Mouse (Mus musculus) liver, embryonic 13.5 days (tissue): ENCODE data around the gene Arhgap28. TPM values are rescaled to one million over a fixed set of nuclear protein-coding genes. Genes with fewer than 3 reads are reported as not detected.

ENCODE experiments used
- ATAC-seq: fragments of 200-750 bp; cut with Nextera tagmentation; 2 replicates; pipeline ENCODE4 v1.8.0; 2017; ENCODE audit warnings: low read depth, mild to moderate bottlenecking, moderate number of reproducible peaks, moderate library complexity
- DNase-seq: peaks from one replicate; pipeline ENCODE4 v3.0.0; 2022
- H3K27ac ChIP-seq: fragments of 300-500 bp; sonication (generic); 2 replicates; pipeline ENCODE4 v1.5.1; 2015; ENCODE audit warnings: moderate library complexity, mild to moderate bottlenecking, inconsistent platforms
- H3K27me3 ChIP-seq: fragments of 300-500 bp; sonication (generic); 2 replicates; pipeline ENCODE4 v1.6.1; 2015; ENCODE audit warnings: mild to moderate bottlenecking, inconsistent platforms
- H3K36me3 ChIP-seq: fragments of 300-500 bp; sonication (generic); 2 replicates; pipeline ENCODE4 v1.6.1; 2015; ENCODE audit warnings: mild to moderate bottlenecking, inconsistent platforms
- H3K4me1 ChIP-seq: fragments of 300-500 bp; sonication (generic); replicated peaks from 2 replicates; pipeline ENCODE4 v1.6.1; 2015; ENCODE audit warnings: inconsistent platforms
- H3K4me2 ChIP-seq: fragments of 300-500 bp; sonication (generic); 2 replicates; pipeline ENCODE4 v1.6.1; 2015; ENCODE audit warnings: inconsistent platforms, mild to moderate bottlenecking, moderate library complexity
- H3K4me3 ChIP-seq: fragments of 300-500 bp; sonication (generic); replicated peaks from 2 replicates; pipeline ENCODE4 v1.5.1; 2015; ENCODE audit warnings: mild to moderate bottlenecking, inconsistent platforms
- H3K9ac ChIP-seq: fragments of 300-500 bp; sonication (generic); 2 replicates; pipeline ENCODE4 v1.6.1; 2015; ENCODE audit warnings: mild to moderate bottlenecking, inconsistent platforms
- H3K9me3 ChIP-seq: fragments of 300-500 bp; sonication (generic); replicated peaks from 2 replicates; pipeline ENCODE4 v1.6.1; 2016; ENCODE audit warnings: inconsistent platforms
- WGBS: fragments of 180-500 bp; shearing (Covaris S2); methylation state at CpG from one replicate; pipeline ENCODE4 v1.1.7; 2015; ENCODE audit not compliant: insufficient replicate concordance; 5-methylcytosine and 5-hydroxymethylcytosine counted together
- polyA plus RNA-seq: library from polyadenylated mRNA; unstranded; fragments of >200 nt; fragmentation: Nextera tagmentation; extraction: Ambion mirVana; gene quantifications from 2 replicates; pipeline ENCODE4 v1.2.1, GENCODE M21; 2015

Arhgap28 gene
- polyA plus RNA-seq, 1 experiment from 2014 or later: 1.8 TPM

DNA sequence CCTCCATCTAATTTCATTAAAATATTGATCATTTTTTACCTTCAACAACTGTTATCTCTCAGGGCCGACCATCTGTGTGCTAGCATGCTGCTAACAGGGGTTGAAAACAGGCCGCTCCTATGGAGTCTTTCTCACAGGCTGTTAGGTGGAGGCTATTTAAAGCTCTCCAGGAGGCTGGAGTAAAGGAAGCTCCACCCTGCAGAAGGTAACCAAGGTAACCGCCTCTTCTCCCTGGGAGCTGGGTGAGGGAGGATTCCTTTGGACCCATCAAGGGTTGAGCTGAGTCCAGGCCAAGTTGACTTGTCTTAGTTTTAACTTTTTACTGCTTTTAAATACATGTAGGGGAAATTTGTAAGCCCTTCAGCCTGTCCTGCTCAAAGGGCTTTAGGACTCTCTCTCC is 97.7 kb downstream of the Arhgap28 start:
- 60% methylated on average over 3 of the region's 3 CpGs for WGBS
- DNase-seq: no peak

DNA sequence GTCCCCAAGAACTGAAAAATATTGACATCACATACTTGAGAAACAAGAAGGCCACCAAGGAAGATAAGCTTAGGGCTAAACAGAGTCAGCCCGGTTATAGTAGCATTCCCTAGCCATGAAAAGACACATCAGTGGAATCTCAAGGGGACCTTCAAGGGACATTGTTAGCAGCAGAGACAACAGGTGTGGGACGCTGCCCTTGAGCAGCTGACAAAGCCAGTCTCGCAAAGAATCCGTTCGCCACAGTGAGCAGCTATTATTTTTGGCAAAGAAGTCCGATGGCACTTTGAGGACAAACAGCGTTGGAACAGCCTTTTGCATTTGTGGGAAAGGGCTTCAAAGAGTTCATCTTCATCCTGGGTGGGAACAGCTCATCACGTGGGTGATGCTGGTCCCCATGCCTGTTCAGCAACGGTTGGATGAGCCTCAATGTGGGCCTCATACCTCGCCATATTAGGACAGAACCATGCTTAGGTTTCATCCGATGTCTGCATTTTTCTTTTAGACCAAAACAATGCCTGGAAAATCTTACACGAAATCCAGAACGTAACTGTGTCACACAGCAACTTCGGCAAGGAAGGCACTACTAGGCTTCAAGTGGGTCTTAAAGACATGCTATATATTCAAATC is 99.5 kb downstream of the Arhgap28 start:
- H3K36me3 ChIP-seq: no peaks in the 10 kb centered on the region
- H3K9me3 ChIP-seq: no peaks in the 10 kb centered on the region
- no peaks in the 10 kb centered on the region for H3K27me3 ChIP-seq
- H3K4me3 ChIP-seq: no peak overlapping the region
- DNase-seq: no peak
- no peak overlapping the region for H3K9ac ChIP-seq
- no peak for ATAC-seq
- WGBS: 74% methylated on average over 14 of the region's 14 CpGs
- H3K27ac ChIP-seq: no peak overlapping the region
- H3K4me1 ChIP-seq: no peaks in the 10 kb centered on the region
- H3K4me2 ChIP-seq: no peak overlapping the region

More for the DNA sequence above, 97.7 kb downstream of the Arhgap28 start:
- no peak overlapping the region for H3K27ac ChIP-seq
- no peaks in the 10 kb centered on the region for H3K4me1 ChIP-seq
- no peaks in the 10 kb centered on the region for H3K27me3 ChIP-seq
- ATAC-seq: no peak
- no peaks in the 10 kb centered on the region for H3K9me3 ChIP-seq
- H3K9ac ChIP-seq: no peak overlapping the region
- no peaks in the 10 kb centered on the region for H3K36me3 ChIP-seq
- no peak overlapping the region for H3K4me3 ChIP-seq
- no peak overlapping the region for H3K4me2 ChIP-seq

DNA sequence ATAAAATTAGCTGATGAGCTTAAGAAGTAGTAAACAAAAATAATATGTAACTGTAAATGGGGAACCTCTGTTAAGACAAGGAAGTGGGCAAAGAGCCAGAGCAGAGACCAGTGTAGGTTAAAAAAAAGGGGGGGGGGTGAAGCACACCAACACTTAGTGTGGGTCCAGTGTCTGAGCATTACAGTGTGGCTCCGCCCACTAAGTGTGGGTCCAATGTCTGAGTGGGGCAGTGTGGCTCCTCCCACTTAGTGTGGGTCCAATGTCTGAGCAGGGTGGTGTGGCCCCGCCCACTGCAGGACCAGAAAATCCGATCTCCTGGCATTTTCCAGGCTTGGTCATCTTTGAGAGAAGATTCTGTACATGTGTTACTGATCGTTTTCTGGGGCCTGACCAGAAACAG is 101.1 kb downstream of the Arhgap28 start:
- H3K4me1 ChIP-seq: no peaks in the 10 kb centered on the region
- no peaks in the 10 kb centered on the region for H3K36me3 ChIP-seq
- H3K27ac ChIP-seq: no peak overlapping the region
- no peak overlapping the region for H3K4me2 ChIP-seq
- 70% methylated on average over 4 of the region's 4 CpGs for WGBS
- H3K9me3 ChIP-seq: no peaks in the 10 kb centered on the region
- no peak overlapping the region for H3K4me3 ChIP-seq
- H3K9ac ChIP-seq: no peak overlapping the region
- DNase-seq (no peak), ATAC-seq (no peak)
- no peaks in the 10 kb centered on the region for H3K27me3 ChIP-seq

DNA sequence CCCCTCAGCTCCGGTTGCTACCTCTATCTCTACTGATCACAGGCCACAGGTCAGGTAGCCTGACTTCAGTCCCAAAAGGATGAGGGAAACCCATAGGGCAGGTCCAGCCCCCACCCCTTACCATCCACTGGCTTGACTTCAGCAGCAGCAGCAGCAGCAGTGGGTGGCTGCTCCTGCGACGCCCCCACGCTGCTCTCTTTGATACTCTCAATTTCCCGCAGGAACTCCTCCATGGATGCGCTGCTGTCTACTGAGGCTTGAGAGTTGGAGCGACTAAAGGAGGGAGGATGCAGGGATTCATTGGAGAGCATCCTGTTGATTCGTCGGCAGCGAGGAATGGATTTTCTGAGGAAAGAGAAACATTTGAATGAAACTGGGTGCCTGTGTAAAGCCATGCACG is 102.8 kb downstream of the Arhgap28 start:
- H3K9ac ChIP-seq: no peak overlapping the region
- H3K27ac ChIP-seq: no peak overlapping the region
- no peak overlapping the region for H3K4me3 ChIP-seq
- WGBS: 75% methylated on average over 11 of the region's 11 CpGs
- no peaks in the 10 kb centered on the region for H3K27me3 ChIP-seq
- DNase-seq (no peak), ATAC-seq (no peak)
- no peaks in the 10 kb centered on the region for H3K36me3 ChIP-seq
- no peaks in the 10 kb centered on the region for H3K9me3 ChIP-seq
- H3K4me1 ChIP-seq: no peaks in the 10 kb centered on the region
- H3K4me2 ChIP-seq: no peak overlapping the region

DNA sequence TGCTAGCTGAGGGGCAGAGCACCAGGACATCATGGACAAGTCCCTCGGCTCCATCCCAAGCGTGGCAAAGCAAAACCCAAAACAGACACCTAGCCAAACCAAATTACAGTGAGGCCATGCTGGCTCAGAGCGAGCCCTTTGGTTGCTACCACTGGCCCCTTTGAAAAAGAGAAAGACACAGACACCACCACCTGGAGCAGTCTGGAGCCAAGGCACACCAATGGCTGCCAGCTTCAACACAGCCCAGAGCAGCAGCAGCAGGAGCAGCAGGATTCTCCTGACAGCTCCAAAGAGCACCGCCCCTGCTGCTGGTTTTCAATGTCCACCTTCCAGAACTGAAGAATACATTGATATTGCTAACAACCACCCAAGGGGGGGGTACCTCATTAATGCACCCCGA is 104.5 kb downstream of the Arhgap28 start:
- ATAC-seq (no peak), DNase-seq (no peak)
- Histone ChIP-seq H3K9me3 (no peaks in the 10 kb centered on the region), H3K27ac (no peak overlapping the region), H3K4me1 (no peaks in the 10 kb centered on the region), H3K4me2 (no peak overlapping the region), H3K27me3 (no peaks in the 10 kb centered on the region), H3K36me3 (no peaks in the 10 kb centered on the region), H3K4me3 (no peak overlapping the region), H3K9ac (no peak overlapping the region)
- WGBS: 81% methylated on average over 5 of the region's 5 CpGs

DNA sequence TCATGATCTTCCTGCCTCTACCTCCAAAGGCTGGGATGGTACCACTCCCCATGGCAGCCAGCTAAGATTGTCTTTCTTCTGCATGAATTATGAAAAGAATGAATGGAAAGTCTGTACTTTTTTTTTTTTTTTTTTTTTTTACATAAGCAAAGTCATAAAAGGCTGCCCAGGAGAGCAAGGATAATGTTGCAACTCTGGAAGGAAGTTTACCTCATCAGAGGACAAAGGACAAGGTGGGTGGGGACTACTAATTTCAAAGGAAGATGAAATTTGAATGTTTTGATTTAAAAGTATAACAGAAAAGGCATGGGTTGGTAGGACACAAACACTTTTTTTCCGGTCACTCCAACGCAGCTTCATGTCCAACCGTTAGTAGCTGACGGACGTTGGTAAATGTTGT is 107.5 kb downstream of the Arhgap28 start:
- Histone ChIP-seq H3K36me3 (no peaks in the 10 kb centered on the region), H3K9me3 (no peaks in the 10 kb centered on the region), H3K4me3 (no peak overlapping the region), H3K4me1 (no peaks in the 10 kb centered on the region), H3K27me3 (no peaks in the 10 kb centered on the region), H3K9ac (no peak overlapping the region), H3K4me2 (no peak overlapping the region), H3K27ac (no peak overlapping the region)
- ATAC-seq (no peak), DNase-seq (no peak)
- 80% methylated on average over 5 of the region's 5 CpGs for WGBS

DNA sequence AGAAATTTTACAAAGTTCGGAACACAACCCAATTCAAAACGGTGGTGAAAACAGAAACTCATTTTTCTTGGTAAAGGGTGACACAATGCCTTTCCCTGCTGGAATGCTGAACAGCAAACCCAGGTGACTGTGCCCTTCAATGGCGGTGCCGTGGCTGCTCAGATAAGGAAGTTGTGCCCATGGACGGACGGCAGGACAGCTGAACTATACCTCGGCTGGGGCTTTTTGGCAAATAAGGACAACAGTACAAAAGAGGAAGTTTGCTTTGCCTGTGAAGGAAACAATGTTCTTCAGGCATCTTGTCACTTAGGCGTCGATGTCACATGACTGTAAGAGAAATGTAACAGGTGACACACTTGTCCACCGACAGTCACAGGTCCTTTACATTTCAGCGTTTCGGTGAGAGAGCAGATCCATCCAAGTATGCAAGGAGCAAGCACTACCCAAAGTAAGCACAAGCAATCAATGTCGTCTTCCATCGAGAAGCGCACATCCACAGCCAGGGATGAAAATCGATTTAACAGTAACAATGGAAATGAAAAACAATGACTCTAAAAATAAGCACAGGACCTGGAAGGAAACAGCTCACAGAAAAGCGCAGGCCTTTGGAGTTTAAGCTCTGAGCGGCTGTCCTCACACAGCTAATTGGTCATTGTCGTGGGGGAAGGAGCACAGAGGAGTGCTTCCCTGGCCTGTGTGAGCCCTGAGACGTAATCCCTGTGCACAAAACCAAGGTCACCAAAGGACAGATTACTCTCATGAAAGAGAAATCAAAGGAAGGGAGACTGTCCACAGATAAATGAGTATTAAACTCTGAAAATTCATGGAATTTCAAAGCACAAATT is 114.2 kb downstream of the Arhgap28 start:
- 39% methylated on average over 20 of the region's 20 CpGs for WGBS
- DNase-seq: no peak

DNA sequence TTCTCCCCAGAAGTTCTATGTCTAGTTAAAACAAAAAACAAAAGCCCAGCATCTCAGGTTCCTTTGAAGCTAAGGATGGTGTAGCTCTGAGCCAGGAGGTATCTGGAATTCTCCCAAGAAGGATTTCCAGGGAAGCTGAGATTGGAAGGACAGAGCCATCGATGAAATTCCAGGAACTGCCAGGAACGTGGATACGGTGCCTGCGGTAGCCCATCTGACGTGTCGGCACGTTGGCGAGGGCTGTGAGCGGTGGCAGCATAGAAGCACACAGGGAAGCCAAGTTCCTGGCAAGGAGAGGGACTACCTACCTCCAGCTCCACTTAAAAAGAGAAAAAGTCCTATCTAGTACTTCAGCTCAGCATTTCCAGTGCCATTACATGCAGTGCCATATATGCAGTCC is 115.8 kb downstream of the Arhgap28 start:
- DNase-seq: no peak
- no peak overlapping the region for H3K27ac ChIP-seq
- no peak for ATAC-seq
- H3K36me3 ChIP-seq: no peaks in the 10 kb centered on the region
- no peak overlapping the region for H3K9ac ChIP-seq
- H3K4me1 ChIP-seq: no peaks in the 10 kb centered on the region
- no peak overlapping the region for H3K4me2 ChIP-seq
- WGBS: 87% methylated on average over 9 of the region's 9 CpGs
- H3K27me3 ChIP-seq: no peaks in the 10 kb centered on the region
- no peaks in the 10 kb centered on the region for H3K9me3 ChIP-seq
- no peak overlapping the region for H3K4me3 ChIP-seq

More for the DNA sequence above, 114.2 kb downstream of the Arhgap28 start:
- no peak overlapping the region for H3K4me2 ChIP-seq
- H3K9me3 ChIP-seq: no peaks in the 10 kb centered on the region
- no peak overlapping the region for H3K27ac ChIP-seq
- ATAC-seq: no peak
- no peaks in the 10 kb centered on the region for H3K27me3 ChIP-seq
- no peaks in the 10 kb centered on the region for H3K4me1 ChIP-seq
- H3K9ac ChIP-seq: no peak overlapping the region
- no peaks in the 10 kb centered on the region for H3K36me3 ChIP-seq
- H3K4me3 ChIP-seq: no peak overlapping the region

DNA sequence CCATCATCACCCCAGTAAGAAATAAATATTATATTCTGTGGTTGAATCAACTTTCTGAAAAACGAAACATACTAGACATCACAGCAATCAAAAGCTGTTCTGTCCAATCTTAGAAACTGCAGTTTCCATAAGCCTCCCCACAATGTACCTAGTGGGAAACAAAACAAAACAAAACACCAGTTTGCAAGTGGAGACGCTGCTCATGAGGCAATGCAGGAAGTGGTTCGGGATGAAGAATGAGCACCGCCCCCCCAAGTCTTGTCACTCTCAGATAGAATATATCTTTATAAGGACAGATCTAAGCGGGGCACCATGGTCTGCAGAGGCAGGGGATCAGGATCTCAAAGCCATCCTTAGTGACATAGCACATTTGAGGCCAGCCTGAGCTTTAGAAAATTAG is 117.6 kb downstream of the Arhgap28 start:
- 31% methylated on average over 5 of the region's 5 CpGs for WGBS

DNA sequence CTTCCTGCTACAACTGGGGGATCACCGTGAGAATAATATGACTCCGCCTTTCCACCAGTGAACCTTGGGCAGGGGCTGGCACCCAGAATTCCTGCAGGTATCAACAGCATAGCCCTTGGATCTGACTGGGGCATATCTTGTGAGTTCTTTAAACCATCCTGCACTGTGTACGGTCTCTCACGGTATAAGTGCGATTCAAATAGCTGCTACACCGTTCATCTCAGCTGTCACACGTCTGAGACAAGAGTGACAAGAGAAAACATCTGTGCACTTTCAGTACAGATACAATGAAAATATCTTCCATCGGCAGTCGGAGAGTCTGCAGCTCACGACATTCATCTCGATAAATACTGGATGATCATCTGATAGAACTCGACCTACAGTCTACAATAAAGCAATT is 126.3 kb downstream of the Arhgap28 start:
- no peaks in the 10 kb centered on the region for H3K9me3 ChIP-seq
- H3K9ac ChIP-seq: no peak overlapping the region
- no peak overlapping the region for H3K4me2 ChIP-seq
- WGBS: 74% methylated on average over 12 of the region's 12 CpGs
- no peak for DNase-seq
- no peaks in the 10 kb centered on the region for H3K27me3 ChIP-seq
- H3K4me3 ChIP-seq: no peak overlapping the region
- H3K27ac ChIP-seq: no peak overlapping the region
- H3K36me3 ChIP-seq: no peaks in the 10 kb centered on the region
- H3K4me1 ChIP-seq: no peaks in the 10 kb centered on the region
- ATAC-seq: no peak

More for the DNA sequence above, 117.6 kb downstream of the Arhgap28 start:
- no peaks in the 10 kb centered on the region for H3K36me3 ChIP-seq
- H3K9ac ChIP-seq: no peak overlapping the region
- H3K9me3 ChIP-seq: no peaks in the 10 kb centered on the region
- no peaks in the 10 kb centered on the region for H3K27me3 ChIP-seq
- H3K4me3 ChIP-seq: no peak overlapping the region
- DNase-seq: no peak
- no peak for ATAC-seq
- no peak overlapping the region for H3K27ac ChIP-seq
- H3K4me2 ChIP-seq: no peak overlapping the region
- H3K4me1 ChIP-seq: no peaks in the 10 kb centered on the region

DNA sequence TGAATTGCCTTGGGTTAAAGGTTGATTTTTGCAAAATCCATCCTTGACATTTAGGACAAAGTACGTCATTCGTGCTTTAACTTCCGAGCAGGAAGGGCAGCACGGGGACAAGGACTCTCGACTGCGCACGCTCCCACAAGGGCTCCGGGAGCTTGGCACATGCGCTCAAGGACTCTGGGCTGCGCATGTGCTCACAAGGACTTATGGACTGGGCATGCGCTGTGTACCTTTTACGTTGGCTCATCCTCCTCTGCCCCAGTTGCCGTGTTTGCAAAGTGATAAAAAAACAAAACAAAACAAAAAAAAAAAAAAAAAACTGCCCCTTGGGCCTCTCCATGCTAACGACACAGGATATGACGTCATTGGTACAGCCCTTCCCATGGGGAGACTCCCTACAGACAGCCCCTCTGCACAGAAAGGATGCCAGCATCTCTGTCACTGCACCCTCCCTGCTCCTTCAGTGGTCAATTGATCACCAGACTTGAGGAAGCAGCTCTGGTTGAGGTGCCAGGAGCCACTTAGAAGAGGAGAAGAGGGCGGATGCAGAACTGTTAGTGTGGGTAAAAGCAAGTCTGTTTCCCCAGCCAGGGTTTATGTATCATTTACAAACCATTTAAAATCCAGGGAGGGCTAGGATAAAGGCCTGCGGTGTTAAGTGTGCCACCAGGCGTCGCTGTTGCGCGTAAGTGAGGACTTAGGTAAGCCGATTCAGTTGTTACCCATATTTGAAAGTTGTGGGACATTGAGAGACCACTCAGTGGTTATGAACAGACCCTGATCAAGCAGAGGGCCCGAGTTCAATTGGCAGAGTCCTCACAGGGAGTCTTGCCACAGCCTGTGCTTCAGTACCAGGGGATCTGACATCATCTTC is 134.0 kb downstream of the Arhgap28 start:
- ATAC-seq (no peak), DNase-seq (no peak)
- no peaks in the 10 kb centered on the region; the same call in 1 of the 2 replicates for H3K9me3 ChIP-seq
- no peak overlapping the region for H3K4me2 ChIP-seq
- 66% methylated on average over 23 of the region's 23 CpGs for WGBS
- no peak overlapping the region for H3K9ac ChIP-seq
- no peak overlapping the region for H3K27ac ChIP-seq
- no peaks in the 10 kb centered on the region for H3K4me1 ChIP-seq
- H3K36me3 ChIP-seq: no peaks in the 10 kb centered on the region
- H3K27me3 ChIP-seq: no peaks in the 10 kb centered on the region
- H3K4me3 ChIP-seq: no peak overlapping the region
